Mouse (Mus musculus): ENCODE data around the gene Fam83c. TPM values are rescaled to one million over a fixed set of nuclear protein-coding genes. Genes with fewer than 3 reads are reported as not detected.

The Fam83c gene
- polyA plus RNA-seq, 1 experiment: 0.34 TPM

DNA sequence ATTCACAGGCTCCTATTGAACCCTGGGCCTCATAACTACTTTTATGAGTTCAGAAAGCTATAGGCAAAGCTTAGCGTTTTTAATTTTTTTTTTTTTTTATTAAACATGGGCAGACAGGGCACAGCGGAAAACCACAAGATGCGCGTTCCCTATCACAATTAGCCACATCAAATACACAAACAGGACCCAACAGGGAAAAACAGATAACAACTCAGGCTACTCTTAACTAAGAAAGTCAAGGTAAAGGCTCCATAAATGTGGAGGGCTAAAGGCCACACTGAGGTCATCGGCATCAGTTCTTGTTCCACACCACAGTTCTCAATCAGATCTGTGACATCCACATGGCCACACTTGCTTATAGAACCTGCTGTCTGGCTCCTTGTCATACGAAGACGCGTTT is 33.7 kb upstream of the Fam83c start:
- TF ChIP-seq POLR2A (IDR thresholded peaks at IDR 0.05; ENCODE audit: low read depth, low read length) (no peak), CTCF (IDR thresholded peaks at IDR 0.05; ENCODE audit: extremely low read depth, insufficient read length, insufficient replicate concordance, low read depth, low read length) (no peak)
- H3K27ac ChIP-seq (ENCODE audit: insufficient read depth, low read depth, low read length): no peak overlapping the region
- H3K4me3 ChIP-seq (ENCODE audit: low read depth, low read length): no peak overlapping the region
- H3K36me3 ChIP-seq (ENCODE audit: control insufficient read depth, insufficient read depth, low read length): peaks cover 2% of the 10 kb centered on the region; the same call in 1 of the 2 replicates
- no peaks in the 10 kb centered on the region for H3K27me3 ChIP-seq (ENCODE audit: control insufficient read depth, insufficient read depth, low read length)
- H3K4me1 ChIP-seq (ENCODE audit: control insufficient read depth, insufficient read depth, insufficient read length, low read length): peaks cover 16% of the 10 kb centered on the region; the same call in 1 of the 2 replicates
- WGBS: 94% methylated on average over 8 of the region's 8 CpGs

DNA sequence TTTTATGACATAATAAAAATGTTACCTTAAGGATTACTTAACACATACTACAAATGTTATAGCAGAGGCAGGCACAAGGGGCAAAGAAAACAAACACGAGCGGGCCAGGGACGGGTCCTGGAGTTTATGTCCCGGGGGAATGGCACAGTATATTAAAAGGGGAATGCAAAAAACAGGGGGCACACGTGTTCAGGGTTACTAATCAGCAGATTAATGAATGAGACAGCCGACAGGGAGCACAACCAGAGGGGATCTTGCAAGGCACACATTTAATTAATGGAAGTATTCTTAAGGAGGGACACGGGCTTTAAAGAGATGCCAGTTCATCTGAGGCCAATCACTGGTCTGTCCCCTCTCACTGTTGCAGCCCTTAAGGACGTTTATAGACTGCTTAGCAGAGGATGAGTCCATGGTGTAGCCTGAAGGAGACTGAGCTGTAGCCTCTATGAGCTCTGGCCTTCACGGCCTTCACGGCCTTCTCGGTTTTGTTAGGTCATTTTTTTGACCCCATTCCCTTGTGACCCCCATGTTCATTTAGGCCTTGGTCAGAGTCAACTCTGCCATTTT is 28.7 kb upstream of the Fam83c start:
- Histone ChIP-seq H3K27ac (ENCODE audit: insufficient read depth, low read depth, low read length) (no peak overlapping the region; the same call in 1 of the 2 replicates), H3K4me3 (ENCODE audit: low read depth, low read length) (no peak overlapping the region), H3K4me1 (ENCODE audit: control insufficient read depth, insufficient read depth, insufficient read length, low read length) (peaks cover 8% of the 10 kb centered on the region; the same call in 1 of the 2 replicates), H3K36me3 (ENCODE audit: control insufficient read depth, insufficient read depth, low read length) (peaks cover 4% of the 10 kb centered on the region; the same call in 1 of the 2 replicates), H3K27me3 (ENCODE audit: control insufficient read depth, insufficient read depth, low read length) (no peaks in the 10 kb centered on the region)
- 44% methylated on average over 11 of the region's 11 CpGs for WGBS
- TF ChIP-seq POLR2A (IDR thresholded peaks at IDR 0.05; ENCODE audit: low read depth, low read length) (no peak), CTCF (IDR thresholded peaks at IDR 0.05; ENCODE audit: extremely low read depth, insufficient read length, insufficient replicate concordance, low read depth, low read length) (no peak)

DNA sequence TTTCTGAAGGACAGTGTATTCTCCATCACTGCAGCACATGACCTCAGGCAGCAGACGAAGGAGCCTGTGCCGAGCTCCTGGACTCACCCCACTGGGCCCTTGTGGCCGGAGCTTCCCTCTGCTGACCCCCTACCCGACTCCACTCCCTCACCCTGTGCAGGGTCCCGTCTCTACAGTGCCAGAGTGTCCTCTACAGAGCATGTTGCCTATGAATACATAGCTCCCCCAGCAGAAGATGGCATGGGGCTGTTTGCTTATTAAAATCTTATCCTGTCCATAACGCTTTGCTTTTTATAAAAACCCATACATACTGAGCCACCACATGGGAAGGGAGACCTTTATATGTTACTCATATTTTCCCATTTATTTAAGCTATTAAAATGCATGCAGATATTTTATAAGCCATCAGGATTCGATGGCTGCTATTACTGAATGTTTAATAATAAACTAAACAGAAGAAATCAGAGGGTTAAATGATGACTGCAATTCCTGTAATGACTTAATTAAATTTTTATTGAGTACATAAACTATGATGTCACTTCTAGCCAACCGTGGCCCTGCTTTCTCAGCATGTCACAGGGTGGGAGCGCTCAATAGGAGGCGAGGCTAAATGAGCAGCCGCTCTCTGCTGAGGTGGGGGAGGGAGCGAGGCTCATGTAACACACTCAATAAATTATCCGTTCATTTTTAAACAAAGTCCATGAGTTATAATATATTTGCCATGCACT is 28.1 kb upstream of the Fam83c start:
- Histone ChIP-seq H3K36me3 (ENCODE audit: control insufficient read depth, insufficient read depth, low read length) (peaks cover 6% of the 10 kb centered on the region), H3K27ac (ENCODE audit: insufficient read depth, low read depth, low read length) (no peak overlapping the region), H3K27me3 (ENCODE audit: control insufficient read depth, insufficient read depth, low read length) (no peaks in the 10 kb centered on the region), H3K4me3 (ENCODE audit: low read depth, low read length) (no peak overlapping the region), H3K4me1 (ENCODE audit: control insufficient read depth, insufficient read depth, insufficient read length, low read length) (peaks cover 8% of the 10 kb centered on the region; the same call in 1 of the 2 replicates)
- no peak for TF ChIP-seq CTCF (IDR thresholded peaks at IDR 0.05; ENCODE audit: extremely low read depth, insufficient read length, insufficient replicate concordance, low read depth, low read length)
- TF ChIP-seq POLR2A (IDR thresholded peaks at IDR 0.05; ENCODE audit: low read depth, low read length): no peak
- WGBS: 59% methylated on average over 13 of the region's 13 CpGs

DNA sequence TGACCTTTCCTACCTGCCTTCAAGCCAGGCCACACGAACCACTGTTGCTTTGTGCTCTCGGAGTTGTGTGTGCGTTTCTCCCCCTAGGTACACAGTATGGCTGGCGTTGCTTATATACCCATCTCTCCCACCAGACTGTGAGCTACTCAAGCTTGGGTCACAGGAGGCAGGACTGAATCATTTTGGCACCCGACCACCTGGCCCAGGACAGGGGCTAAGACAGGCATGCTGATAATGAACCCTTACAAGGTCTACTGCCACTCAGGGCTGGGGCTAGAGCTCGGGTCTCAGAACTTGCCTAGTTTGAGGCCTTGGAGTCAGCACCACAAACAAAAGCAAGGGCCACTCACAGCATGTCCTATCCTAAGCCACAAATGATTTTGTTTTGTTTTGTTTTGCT is 26.9 kb upstream of the Fam83c start:
- TF ChIP-seq POLR2A (IDR thresholded peaks at IDR 0.05; ENCODE audit: low read depth, low read length): no peak
- H3K27me3 ChIP-seq (ENCODE audit: control insufficient read depth, insufficient read depth, low read length): no peaks in the 10 kb centered on the region
- WGBS: 90% methylated on average over 6 of the region's 6 CpGs

DNA sequence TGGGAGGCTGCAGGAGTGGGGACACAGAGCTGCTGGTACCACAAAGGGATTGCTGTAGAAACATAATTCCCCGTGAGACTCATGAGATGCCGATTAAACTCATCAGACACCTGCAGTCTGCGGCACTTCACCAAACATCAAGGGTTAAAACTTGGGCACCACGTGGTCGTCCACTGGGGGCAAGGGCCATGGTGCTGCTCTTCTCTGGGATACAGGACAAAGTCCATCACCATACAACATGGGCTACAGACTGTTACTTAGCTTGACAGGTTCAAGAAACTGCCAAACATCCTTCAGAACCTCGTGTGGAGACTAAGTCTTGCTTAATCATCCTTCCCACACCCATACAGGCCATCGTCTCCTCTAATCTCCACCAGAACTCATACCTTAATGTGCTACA is 25.4 kb upstream of the Fam83c start:
- peaks cover 12% of the 10 kb centered on the region for H3K36me3 ChIP-seq (ENCODE audit: control insufficient read depth, insufficient read depth, low read length)
- no peak overlapping the region for H3K27ac ChIP-seq (ENCODE audit: insufficient read depth, low read depth, low read length)
- peaks cover 4% of the 10 kb centered on the region; the same call in 1 of the 2 replicates for H3K4me1 ChIP-seq (ENCODE audit: control insufficient read depth, insufficient read depth, insufficient read length, low read length)
- no peaks in the 10 kb centered on the region for H3K27me3 ChIP-seq (ENCODE audit: control insufficient read depth, insufficient read depth, low read length)
- TF ChIP-seq POLR2A (IDR thresholded peaks at IDR 0.05; ENCODE audit: low read depth, low read length) (no peak), CTCF (IDR thresholded peaks at IDR 0.05; ENCODE audit: extremely low read depth, insufficient read length, insufficient replicate concordance, low read depth, low read length) (no peak)
- WGBS: 57% methylated on average over 7 of the region's 7 CpGs
- no peak overlapping the region for H3K4me3 ChIP-seq (ENCODE audit: low read depth, low read length)

More for the DNA sequence above, 26.9 kb upstream of the Fam83c start:
- Histone ChIP-seq H3K4me3 (ENCODE audit: low read depth, low read length) (no peak overlapping the region), H3K27ac (ENCODE audit: insufficient read depth, low read depth, low read length) (no peak overlapping the region), H3K4me1 (ENCODE audit: control insufficient read depth, insufficient read depth, insufficient read length, low read length) (peaks cover 8% of the 10 kb centered on the region; the same call in 1 of the 2 replicates), H3K36me3 (ENCODE audit: control insufficient read depth, insufficient read depth, low read length) (peaks cover 12% of the 10 kb centered on the region)

DNA sequence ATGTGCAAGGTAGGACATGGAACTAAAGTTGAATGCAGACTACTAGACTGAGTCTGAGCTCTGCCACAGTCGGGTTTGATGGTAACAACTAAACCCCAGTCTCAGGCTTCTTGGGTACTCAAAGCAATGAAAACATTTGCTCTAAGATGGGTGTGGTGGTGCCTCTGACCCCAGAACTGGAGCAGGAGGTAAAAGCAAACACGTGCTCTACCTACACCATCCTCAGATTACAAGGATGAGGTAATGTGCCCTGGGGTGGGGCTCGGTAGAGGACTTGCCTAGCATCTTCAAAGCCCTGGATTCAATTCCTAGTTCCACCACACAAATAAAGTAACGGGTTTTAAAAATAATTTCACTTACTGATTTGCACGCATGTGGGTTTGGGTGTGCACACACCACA is 17.9 kb upstream of the Fam83c start:
- no peak for TF ChIP-seq POLR2A (IDR thresholded peaks at IDR 0.05; ENCODE audit: low read depth, low read length)
- TF ChIP-seq CTCF (IDR thresholded peaks at IDR 0.05; ENCODE audit: extremely low read depth, insufficient read length, insufficient replicate concordance, low read depth, low read length): no peak
- Histone ChIP-seq H3K27ac (ENCODE audit: insufficient read depth, low read depth, low read length) (no peak overlapping the region), H3K27me3 (ENCODE audit: control insufficient read depth, insufficient read depth, low read length) (no peaks in the 10 kb centered on the region), H3K36me3 (ENCODE audit: control insufficient read depth, insufficient read depth, low read length) (peaks cover 35% of the 10 kb centered on the region), H3K4me3 (ENCODE audit: low read depth, low read length) (no peak overlapping the region), H3K4me1 (ENCODE audit: control insufficient read depth, insufficient read depth, insufficient read length, low read length) (no peaks in the 10 kb centered on the region)
- WGBS: 74% methylated on average over 5 of the region's 5 CpGs

DNA sequence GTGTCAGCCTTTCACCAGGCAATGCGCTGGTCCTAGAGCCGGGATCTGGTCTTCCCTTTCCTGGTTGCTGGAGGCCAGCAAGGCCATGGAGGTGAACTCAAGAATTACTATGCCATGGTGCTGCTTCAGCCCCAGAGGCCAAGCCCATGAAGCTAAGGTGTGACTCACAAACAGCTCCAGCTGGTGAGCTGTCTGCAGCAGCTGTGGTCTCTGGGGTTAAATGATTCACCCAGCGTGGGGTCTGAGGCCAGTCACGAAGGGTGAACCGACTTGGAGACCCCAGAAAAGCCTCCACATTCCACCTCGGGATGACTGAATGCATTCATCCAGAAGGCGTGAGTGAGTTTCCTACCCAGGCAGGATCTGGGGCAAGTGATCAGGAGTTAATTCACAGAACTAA is 15.5 kb upstream of the Fam83c start:
- TF ChIP-seq CTCF (IDR thresholded peaks at IDR 0.05; ENCODE audit: extremely low read depth, insufficient read length, insufficient replicate concordance, low read depth, low read length) (no peak), POLR2A (IDR thresholded peaks at IDR 0.05; ENCODE audit: low read depth, low read length) (no peak)
- H3K4me3 ChIP-seq (ENCODE audit: low read depth, low read length): no peak overlapping the region
- no peaks in the 10 kb centered on the region for H3K27me3 ChIP-seq (ENCODE audit: control insufficient read depth, insufficient read depth, low read length)
- peaks cover 49% of the 10 kb centered on the region for H3K36me3 ChIP-seq (ENCODE audit: control insufficient read depth, insufficient read depth, low read length)
- 87% methylated on average over 7 of the region's 7 CpGs for WGBS
- H3K4me1 ChIP-seq (ENCODE audit: control insufficient read depth, insufficient read depth, insufficient read length, low read length): no peaks in the 10 kb centered on the region
- H3K27ac ChIP-seq (ENCODE audit: insufficient read depth, low read depth, low read length): no peak overlapping the region
